21 mouse cellular contexts compared by ENCODE assay signal in genomic region chr10:95316675-95317074, GRCm38 (mm10). TPM values are rescaled to one million over a fixed set of nuclear protein-coding genes. Genes with fewer than 3 reads are reported as not detected.
DNase-seq lines count a peak whose midpoint lies in the region; ATAC-seq and TF ChIP-seq lines count a peak whose summit lies in the region.
"Had no signal": no experiment of that assay in that cellular context is flagged by ENCODE, and none has a peak within 500 bp of the region (broad histone marks: within the 10 kb centered on the region; RNA-seq: fewer than 3 reads in every experiment).

No protein-coding gene starts in this region.

- peak; percentile 14 for DNase-seq in forebrain, embryonic 11.5 days (ENCODE audit: low spot score)
- no peak for DNase-seq in forebrain, embryonic 10.5 days (ENCODE audit: extremely low spot score, low spot score)
- DNase-seq in heart, adult 2 months, result no peak
- no peak for DNase-seq in heart, postnatal 4 days
- DNase-seq in left cerebral cortex, adult 18-20 months (ENCODE audit: low spot score in 2 of 2), result no peak
- DNase-seq: adrenal gland, adult 8-10 months; adrenal gland, postnatal 36 days; B cell, adult 2 months; cerebellum, adult 2 months; cerebellum, postnatal 10 days; embryo, embryonic 11 days; gastrocnemius, postnatal 10 days; kidney, adult 18-20 months had no signal

- H3K36me3 ChIP-seq in forebrain, embryonic 11.5 days (ENCODE audit: control insufficient read depth, insufficient read depth, low read length), result no peaks in the 10 kb centered on the region
- H3K36me3 ChIP-seq in forebrain, embryonic 10.5 days (replicated peaks), result no peaks in the 10 kb centered on the region
- H3K36me3 ChIP-seq in heart, adult 2 months (ENCODE audit: control insufficient read depth, insufficient read depth, low read length), result no peaks in the 10 kb centered on the region; the same call in 1 of the 2 replicates
- no peaks in the 10 kb centered on the region for H3K36me3 ChIP-seq in neural tube, embryonic 14.5 days (ENCODE audit: control insufficient read depth, insufficient read depth, low read length)
- H3K36me3 ChIP-seq in neural tube, embryonic 15.5 days, result no peaks in the 10 kb centered on the region
- H3K36me3 ChIP-seq: embryonic facial prominence, embryonic 15.5 days; heart, embryonic 12.5 days; intestine, embryonic 15.5 days had no signal

- intact Hi-C loops in heart, adult 2 months (cut with DNase I), result loop anchor here (5.0 kb wide), 1 partner anchor 214 kb away; no protein-coding TSS in a partner anchor

- no peak overlapping the region for H3K27ac ChIP-seq in forebrain, embryonic 11.5 days (ENCODE audit: low read depth, low read length)
- H3K27ac ChIP-seq in forebrain, embryonic 10.5 days, result no peak overlapping the region
- peak overlapping the region; percentile 95 for H3K27ac ChIP-seq in heart, adult 2 months
- H3K27ac ChIP-seq in neural tube, embryonic 14.5 days (ENCODE audit: low read depth, low read length), result peak overlapping the region; percentile 35; the same call in 1 of the 2 replicates
- no peak overlapping the region; the same call in 1 of the 2 replicates for H3K27ac ChIP-seq in neural tube, embryonic 15.5 days (replicated peaks)
- H3K27ac ChIP-seq: embryonic facial prominence, embryonic 15.5 days; forebrain, embryonic 13.5 days; hindbrain, embryonic 14.5 days; intestine, embryonic 15.5 days had no signal

- no peak overlapping the region for H3K4me3 ChIP-seq in forebrain, embryonic 11.5 days (ENCODE audit: low read depth, low read length)
- no peak overlapping the region for H3K4me3 ChIP-seq in forebrain, embryonic 10.5 days
- H3K4me3 ChIP-seq in heart, adult 2 months, result no peak overlapping the region
- no peak overlapping the region for H3K4me3 ChIP-seq in neural tube, embryonic 14.5 days (ENCODE audit: low read depth, low read length)
- no peak overlapping the region for H3K4me3 ChIP-seq in neural tube, embryonic 15.5 days (replicated peaks)
- H3K4me3 ChIP-seq: embryonic facial prominence, embryonic 15.5 days; forebrain, embryonic 13.5 days; heart, embryonic 12.5 days; intestine, embryonic 15.5 days had no signal

- no peaks in the 10 kb centered on the region for H3K4me1 ChIP-seq in forebrain, embryonic 11.5 days (replicated peaks; ENCODE audit: control insufficient read depth, insufficient read depth, low read length)
- peaks cover 17% of the 10 kb centered on the region for H3K4me1 ChIP-seq in forebrain, embryonic 10.5 days
- peaks cover 16% of the 10 kb centered on the region for H3K4me1 ChIP-seq in heart, adult 2 months (ENCODE audit: control insufficient read depth, insufficient read depth, low read length)
- peaks cover 16% of the 10 kb centered on the region for H3K4me1 ChIP-seq in neural tube, embryonic 14.5 days (ENCODE audit: control insufficient read depth, insufficient read depth, low read length)
- peaks cover 22% of the 10 kb centered on the region for H3K4me1 ChIP-seq in neural tube, embryonic 15.5 days
- H3K4me1 ChIP-seq: embryonic facial prominence, embryonic 15.5 days had no signal

- WGBS in forebrain, embryonic 11.5 days, result 86% methylated on average over 9 of the region's 9 CpGs
- WGBS in forebrain, embryonic 10.5 days, result 88% methylated on average over 9 of the region's 9 CpGs
- 71% methylated on average over 9 of the region's 9 CpGs for WGBS in heart, adult 2 months
- WGBS in neural tube, embryonic 14.5 days, result 56% methylated on average over 9 of the region's 9 CpGs
- WGBS in neural tube, embryonic 15.5 days, result 51% methylated on average over 9 of the region's 9 CpGs

- peaks cover 2% of the 10 kb centered on the region; the same call in 1 of the 2 replicates for H3K27me3 ChIP-seq in forebrain, embryonic 11.5 days (ENCODE audit: control insufficient read depth, insufficient read depth, low read length)
- peaks cover 20% of the 10 kb centered on the region for H3K27me3 ChIP-seq in forebrain, embryonic 10.5 days (ENCODE audit: poor library complexity, severe bottlenecking)
- H3K27me3 ChIP-seq in heart, adult 2 months (ENCODE audit: control insufficient read depth, insufficient read depth, low read length), result no peaks in the 10 kb centered on the region
- H3K27me3 ChIP-seq in neural tube, embryonic 14.5 days (ENCODE audit: control insufficient read depth, insufficient read depth, low read length), result no peaks in the 10 kb centered on the region
- no peaks in the 10 kb centered on the region for H3K27me3 ChIP-seq in neural tube, embryonic 15.5 days (replicated peaks)
- H3K27me3 ChIP-seq: embryonic facial prominence, embryonic 15.5 days; heart, embryonic 12.5 days; intestine, embryonic 15.5 days had no signal

- H3K9me3 ChIP-seq in forebrain, embryonic 11.5 days (ENCODE audit: control insufficient read depth, low read length), result no peaks in the 10 kb centered on the region
- no peaks in the 10 kb centered on the region for H3K9me3 ChIP-seq in forebrain, embryonic 10.5 days
- H3K9me3 ChIP-seq in neural tube, embryonic 14.5 days (ENCODE audit: control insufficient read depth, low read length), result no peaks in the 10 kb centered on the region
- H3K9me3 ChIP-seq in neural tube, embryonic 15.5 days (replicated peaks), result no peaks in the 10 kb centered on the region
- H3K9me3 ChIP-seq: embryonic facial prominence, embryonic 15.5 days; forebrain, embryonic 13.5 days; heart, embryonic 12.5 days; intestine, embryonic 15.5 days had no signal

- H3K79me2 ChIP-seq in heart, adult 2 months (replicated peaks; ENCODE audit: control insufficient read depth, insufficient read depth, low read length), result no peaks in the 10 kb centered on the region

- no peak overlapping the region for H3K4me2 ChIP-seq in forebrain, embryonic 11.5 days (ENCODE audit: low read depth, low read length, severe bottlenecking)
- no peak overlapping the region for H3K4me2 ChIP-seq in neural tube, embryonic 14.5 days (ENCODE audit: low read depth, low read length)
- no peak overlapping the region for H3K4me2 ChIP-seq in neural tube, embryonic 15.5 days
- H3K4me2 ChIP-seq: embryonic facial prominence, embryonic 15.5 days; forebrain, embryonic 13.5 days; heart, embryonic 12.5 days; hindbrain, embryonic 14.5 days; intestine, embryonic 15.5 days had no signal

- TF ChIP-seq CTCF in heart, adult 2 months (IDR thresholded peaks at IDR 0.05), result no peak

- TF ChIP-seq POLR2A in heart, adult 2 months (IDR thresholded peaks at IDR 0.05; ENCODE audit: insufficient read depth, low read depth, low read length), result no peak

- H3K9ac ChIP-seq in forebrain, embryonic 11.5 days (ENCODE audit: low read length), result no peak overlapping the region
- no peak overlapping the region for H3K9ac ChIP-seq in heart, adult 2 months (ENCODE audit: low read depth, low read length)
- H3K9ac ChIP-seq in neural tube, embryonic 14.5 days (replicated peaks; ENCODE audit: low read depth, low read length), result no peak overlapping the region
- no peak overlapping the region for H3K9ac ChIP-seq in neural tube, embryonic 15.5 days (replicated peaks)
- H3K9ac ChIP-seq: embryonic facial prominence, embryonic 15.5 days; forebrain, embryonic 13.5 days; heart, embryonic 12.5 days; hindbrain, embryonic 14.5 days; intestine, embryonic 15.5 days had no signal

- no peak for TF ChIP-seq EP300 in heart, adult 2 months (IDR thresholded peaks at IDR 0.05; ENCODE audit: insufficient read depth, low read depth, low read length)

- no peak for ATAC-seq in forebrain, embryonic 11.5 days (replicated peaks; ENCODE audit: low FRiP score)
- no peak for ATAC-seq in neural tube, embryonic 14.5 days (ENCODE audit: low read depth)
- ATAC-seq in neural tube, embryonic 15.5 days (ENCODE audit: low FRiP score), result no peak
- ATAC-seq: CD4-positive, CD25-positive, alpha-beta regulatory T cell, adult 4 months; forebrain, embryonic 13.5 days; intestine, embryonic 15.5 days had no signal

RNA-seq across cellular contexts. Expression of gene Cradd, which starts 7.3 kb away (rescaled TPM):
- 15.7 and 16.6 TPM in 2 replicates for polyA plus RNA-seq in forebrain, embryonic 11.5 days (2014; fragmentation: Nextera tagmentation; extraction: Ambion mirVana)
- 11.6 and 13.2 TPM in 2 replicates for polyA plus RNA-seq in forebrain, embryonic 10.5 days (2016; fragmentation: Nextera tagmentation; extraction: Ambion mirVana)
- 10 to 100 TPM in 1 of 2 experiments, 1 to 10 TPM in 1; 9.9 to 10.3 TPM for total RNA-seq in heart, adult 2 months (2021)
- polyA plus RNA-seq in heart, adult 2 months (2012; rRNA removed), result 15.1 and 15.7 TPM in 2 replicates
- 10 to 100 TPM; 11.3 to 12.2 TPM for total RNA-seq in heart, postnatal 4 days (2021)
- 12.8 and 13.6 TPM in 2 replicates for polyA plus RNA-seq in neural tube, embryonic 14.5 days (2014; fragmentation: Nextera tagmentation; extraction: Ambion mirVana)
- polyA plus RNA-seq in neural tube, embryonic 15.5 days (2015; fragmentation: Nextera tagmentation; extraction: Ambion mirVana), result 8.2 and 9.8 TPM in 2 replicates
- total RNA-seq in left cerebral cortex, adult 18-20 months (2021), result 1 to 10 TPM; 5.6 to 6.4 TPM

Comparison
In these comparisons a context has a peak if more than half of its experiments do, and no peak if none do; other contexts are left out.
1. H3K27ac ChIP-seq: peak in heart, adult 2 months (single experiment) and neural tube, embryonic 14.5 days (single experiment); none in forebrain, embryonic 11.5 days (single experiment), forebrain, embryonic 10.5 days (single experiment) and neural tube, embryonic 15.5 days (single experiment).